Mouse (Mus musculus) bone marrow macrophage, adult 2 months (primary cell): ENCODE measurements around the gene Snrpd2.

Source experiments
- CTCF ChIP-seq: IDR thresholded peaks from 2 replicates; pipeline ENCODE4 v1.5.1; 2012; ENCODE audit warnings: low read depth, mild to moderate bottlenecking, low read length, moderate library complexity
- POLR2A ChIP-seq: IDR thresholded peaks from 2 replicates; pipeline ENCODE4 v1.6.1; 2012; ENCODE audit warnings: mild to moderate bottlenecking, low read depth, low read length, borderline replicate concordance

DNA sequence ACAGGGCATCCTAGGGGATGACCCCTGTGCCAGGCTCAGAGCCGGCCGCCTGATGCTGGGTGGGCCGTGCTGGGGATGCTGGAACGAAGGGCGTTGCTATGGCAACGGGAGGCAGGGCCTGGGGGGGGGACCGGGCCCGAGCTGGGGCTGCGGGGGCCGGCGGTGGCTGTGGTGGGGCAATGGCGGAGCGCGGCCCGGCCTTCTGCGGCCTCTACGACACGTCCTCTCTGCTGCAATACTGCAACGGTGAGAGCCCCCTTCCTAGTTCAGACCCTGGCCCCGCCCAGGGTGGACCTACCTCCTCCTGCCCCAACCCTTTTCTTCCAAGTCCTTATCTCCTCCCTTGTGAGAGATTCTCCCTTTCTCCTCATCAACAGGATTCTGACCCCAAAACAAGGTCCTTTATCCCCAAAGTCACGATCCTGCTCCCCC is 27.0 kb downstream of the Snrpd2 start:
- TF ChIP-seq CTCF (no peak), POLR2A (no peak)
